In genomic region chr12:54002496-54002895, GRCm38 (mm10) we compare ENCODE assay signal across 17 mouse cellular contexts.
DNase-seq lines count a peak whose midpoint lies in the region; ATAC-seq and TF ChIP-seq lines count a peak whose summit lies in the region.
"Had no signal": no experiment of that assay in that cellular context is flagged by ENCODE, and none has a peak within 500 bp of the region (broad histone marks: within the 10 kb centered on the region; RNA-seq: fewer than 3 reads in every experiment).

No protein-coding gene starts in this region.

- H3K4me1 ChIP-seq in kidney, postnatal 0 days (replicated peaks; ENCODE audit: insufficient read depth, low read length): no peaks in the 10 kb centered on the region; the same call in 1 of the 2 replicates
- H3K4me1 ChIP-seq in kidney, embryonic 14.5 days (ENCODE audit: control insufficient read depth, insufficient read depth, low read length): no peaks in the 10 kb centered on the region; the same call in 1 of the 2 replicates

- TF ChIP-seq CTCF in kidney, postnatal 0 days (IDR thresholded peaks at IDR 0.05; ENCODE audit: low read depth): peak; percentile 45

- H3K9me3 ChIP-seq in kidney, postnatal 0 days (replicated peaks; ENCODE audit: low read length): no peaks in the 10 kb centered on the region
- no peaks in the 10 kb centered on the region for H3K9me3 ChIP-seq in kidney, embryonic 14.5 days (ENCODE audit: control insufficient read depth, low read length)
- H3K9me3 ChIP-seq: forebrain, embryonic 13.5 days; limb, embryonic 13.5 days; midbrain, embryonic 13.5 days; neural tube, embryonic 12.5 days had no signal

- no peaks in the 10 kb centered on the region for H3K27me3 ChIP-seq in kidney, postnatal 0 days (ENCODE audit: insufficient read depth, low read length)
- H3K27me3 ChIP-seq in kidney, embryonic 14.5 days (ENCODE audit: control insufficient read depth, insufficient read depth, low read length): no peaks in the 10 kb centered on the region
- H3K27me3 ChIP-seq: forebrain, embryonic 13.5 days; limb, embryonic 13.5 days; midbrain, embryonic 13.5 days; neural tube, embryonic 12.5 days had no signal

- WGBS in kidney, postnatal 0 days: 68% methylated on average over 4 of the region's 4 CpGs
- WGBS in kidney, embryonic 14.5 days: 78% methylated on average over 4 of the region's 4 CpGs

- H3K4me2 ChIP-seq in kidney, postnatal 0 days (ENCODE audit: low read length): no peak overlapping the region
- H3K4me2 ChIP-seq in kidney, embryonic 14.5 days (replicated peaks; ENCODE audit: low read depth, low read length): no peak overlapping the region
- H3K4me2 ChIP-seq: forebrain, embryonic 13.5 days; limb, embryonic 13.5 days; midbrain, embryonic 13.5 days; neural tube, embryonic 12.5 days had no signal

- H3K36me3 ChIP-seq in kidney, postnatal 0 days (ENCODE audit: insufficient read depth, low read length): no peaks in the 10 kb centered on the region
- no peaks in the 10 kb centered on the region for H3K36me3 ChIP-seq in kidney, embryonic 14.5 days (ENCODE audit: control insufficient read depth, insufficient read depth, low read length)
- H3K36me3 ChIP-seq: limb, embryonic 13.5 days had no signal

- no peak overlapping the region for H3K4me3 ChIP-seq in kidney, postnatal 0 days (replicated peaks; ENCODE audit: low read depth, low read length)
- H3K4me3 ChIP-seq in kidney, embryonic 14.5 days (ENCODE audit: low read length): no peak overlapping the region
- H3K4me3 ChIP-seq: forebrain, embryonic 13.5 days; limb, embryonic 13.5 days; midbrain, embryonic 13.5 days; neural tube, embryonic 12.5 days had no signal

- H3K27ac ChIP-seq in kidney, postnatal 0 days: no peak overlapping the region
- no peak overlapping the region for H3K27ac ChIP-seq in kidney, embryonic 14.5 days (ENCODE audit: low read depth, low read length)
- H3K27ac ChIP-seq: forebrain, embryonic 13.5 days; limb, embryonic 13.5 days; midbrain, embryonic 13.5 days; neural tube, embryonic 12.5 days had no signal

- DNase-seq in adrenal gland, adult (ENCODE audit: inconsistent age in 2 of 2, low spot score in 1 of 2): peak; percentile 31 to 58
- DNase-seq in adrenal gland, adult 8-10 months: no peak
- no peak for DNase-seq in kidney, postnatal 0 days (ENCODE audit: low spot score)
- peak; percentile 13 for DNase-seq in 416B (ENCODE audit: low read depth)
- DNase-seq in ZHBTc4 (ENCODE audit: low read depth, low spot score): peak; percentile 55
- DNase-seq in testis, postnatal 10 days (ENCODE audit: low spot score): no peak
- no peak for DNase-seq in frontal cortex, postnatal 14 days (ENCODE audit: low spot score in 2 of 2)
- DNase-seq: cerebellum, adult 18-20 months; gastrocnemius, postnatal 36 days; kidney, postnatal 10 days; layer of hippocampus, postnatal 36 days; lung, postnatal 14 days had no signal

- no peak for ATAC-seq in kidney, postnatal 0 days (replicated peaks; ENCODE audit: low FRiP score, low read depth)
- no peak for ATAC-seq in kidney, embryonic 14.5 days (ENCODE audit: low FRiP score, low TSS enrichment)
- ATAC-seq: forebrain, embryonic 13.5 days; midbrain, embryonic 13.5 days had no signal

- no peak overlapping the region for H3K9ac ChIP-seq in kidney, postnatal 0 days (ENCODE audit: low read depth, low read length)
- no peak overlapping the region for H3K9ac ChIP-seq in kidney, embryonic 14.5 days (ENCODE audit: low read depth, low read length)
- H3K9ac ChIP-seq: forebrain, embryonic 13.5 days; limb, embryonic 13.5 days; midbrain, embryonic 13.5 days; neural tube, embryonic 12.5 days had no signal

Comparison
In these comparisons a context has a peak if more than half of its experiments do, and no peak if none do; other contexts are left out.
1. DNase-seq: peak in adrenal gland, adult (2 of 2), 416B (single experiment) and ZHBTc4 (single experiment); none in adrenal gland, adult 8-10 months (single experiment), kidney, postnatal 0 days (single experiment), testis, postnatal 10 days (single experiment) and frontal cortex, postnatal 14 days (0 of 2).